Mouse (Mus musculus): Measurements from ENCODE around the gene Selenbp1.

Gene Selenbp1

GRCm38 (mm10) chr3:94974528-94975422, 41.9 kb downstream of the Selenbp1 start, which contains the start of gene Pi4kb:
Pi4kb (plus strand) TSS chr3:94974731.
- DNase-seq (ENCODE audit: low spot score), result peak; percentile 95

DNA sequence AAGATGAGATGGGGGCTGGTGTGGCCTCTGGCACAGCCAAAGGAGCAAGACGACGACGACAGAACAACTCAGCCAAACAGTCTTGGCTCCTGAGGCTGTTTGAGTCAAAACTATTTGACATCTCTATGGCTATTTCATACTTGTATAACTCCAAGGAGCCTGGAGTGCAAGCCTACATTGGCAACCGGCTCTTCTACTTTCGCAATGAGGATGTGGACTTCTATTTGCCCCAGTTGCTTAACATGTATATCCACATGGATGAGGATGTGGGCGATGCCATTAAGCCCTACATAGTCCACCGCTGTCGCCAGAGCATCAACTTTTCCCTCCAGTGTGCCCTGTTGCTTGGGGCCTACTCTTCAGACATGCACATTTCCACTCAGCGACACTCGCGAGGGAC, 51.5 kb downstream of the Selenbp1 start:
- no peak for DNase-seq (ENCODE audit: low spot score)

GRCm38 (mm10) chr3:94985513-94985912, 52.7 kb downstream of the Selenbp1 start:
- DNase-seq (ENCODE audit: low spot score), result no peak

- DNase-seq (ENCODE audit: low spot score), result peak; percentile 82
Measured at GRCm38 (mm10) chr3:94987578-94987977, 54.7 kb downstream of the Selenbp1 start.

DNA sequence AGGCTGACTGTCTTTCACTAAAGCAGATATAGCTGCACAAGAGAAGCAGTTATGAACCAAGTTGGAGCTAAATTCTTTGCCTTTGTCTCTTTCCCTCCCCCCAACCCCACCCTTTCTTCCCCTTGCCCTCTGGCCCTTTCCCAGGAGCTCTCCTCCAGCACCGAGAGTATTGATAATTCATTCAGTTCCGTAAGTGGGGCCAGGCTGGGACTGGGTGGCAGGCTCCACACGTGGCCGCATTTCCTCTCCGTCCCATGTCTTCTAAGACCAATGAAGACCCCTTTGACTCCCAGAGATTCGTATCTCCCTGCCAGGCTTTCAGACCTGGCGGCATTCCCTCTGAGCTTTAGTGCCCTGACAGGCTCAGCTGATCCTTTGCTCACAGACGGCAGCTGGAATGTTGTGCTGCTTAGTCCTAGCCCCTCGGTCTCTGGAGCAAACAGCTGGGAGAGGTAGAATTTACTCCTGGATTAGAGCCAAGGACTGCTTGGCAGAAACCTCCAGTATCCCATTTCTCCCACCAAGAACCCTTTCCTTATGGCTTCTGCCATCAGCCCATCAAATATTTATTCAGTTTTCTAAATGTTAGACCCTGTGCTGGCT, 56.4 kb downstream of the Selenbp1 start:
- DNase-seq (ENCODE audit: low spot score), result no peak

Data from yolk sac, embryonic 10.5 days (tissue).